Mouse (Mus musculus): Measurements from ENCODE around the gene Exoc7. TPM values are rescaled to one million over a fixed set of nuclear protein-coding genes. Genes with fewer than 3 reads are reported as not detected.

The Exoc7 gene
- polyA plus RNA-seq, 1 experiment = 19.8 TPM

DNA sequence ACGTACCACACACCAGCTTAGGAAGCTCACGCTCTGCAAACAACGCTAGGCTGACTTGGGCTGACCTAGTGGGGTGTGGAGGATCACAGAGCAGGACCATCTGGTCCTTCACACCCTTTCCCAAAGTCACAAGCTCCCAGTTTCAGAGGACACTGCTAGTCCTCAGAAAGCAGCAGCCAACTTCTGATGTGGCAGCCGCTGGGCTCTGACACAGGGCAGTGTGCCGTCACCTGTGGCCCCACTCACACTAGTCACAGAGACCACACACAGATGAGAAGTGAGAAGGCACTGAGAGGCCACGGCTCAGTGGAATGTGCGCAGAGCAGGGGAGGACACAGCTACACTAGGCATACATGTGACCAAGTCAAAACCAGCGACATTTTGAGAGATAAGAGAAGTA is 56.1 kb downstream of the Exoc7 start:
- DNase-seq (ENCODE audit: low read depth, low spot score) = no peak
- 93% methylated on average over 8 of the region's 8 CpGs for WGBS

- WGBS = 41% methylated on average over 14 of the region's 14 CpGs
- DNase-seq (ENCODE audit: low read depth, low spot score) = peak; percentile 44
These were observed 59.4 kb downstream of the Exoc7 start for GRCm38 (mm10) chr11:116247502-116248222.

DNA sequence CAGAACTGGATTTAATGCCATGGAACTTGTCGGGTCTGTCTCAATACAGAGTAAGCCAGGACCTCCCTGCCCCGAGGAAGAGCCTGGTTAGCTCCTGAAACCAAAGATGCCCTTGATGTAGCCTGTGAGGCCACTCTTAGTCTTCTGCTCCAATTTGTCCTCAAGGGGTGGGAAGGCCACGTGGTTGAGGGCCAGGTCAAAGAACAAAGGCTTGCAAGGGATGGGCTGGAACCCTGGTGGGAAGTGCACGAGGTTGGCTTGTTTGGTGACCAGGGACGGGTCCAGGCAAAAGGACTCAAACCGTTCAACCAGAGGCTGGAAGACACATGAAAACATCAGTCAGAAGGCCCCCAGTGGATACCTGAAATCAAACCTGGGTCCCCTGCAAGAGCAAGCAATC is 61.4 kb downstream of the Exoc7 start:
- DNase-seq (ENCODE audit: low read depth, low spot score) = no peak
- 76% methylated on average over 6 of the region's 6 CpGs for WGBS

- 85% methylated on average over 8 of the region's 8 CpGs for WGBS
- no peak for DNase-seq (ENCODE audit: low read depth, low spot score)
These were observed 62.5 kb downstream of the Exoc7 start for GRCm38 (mm10) chr11:116244580-116244979.

DNA sequence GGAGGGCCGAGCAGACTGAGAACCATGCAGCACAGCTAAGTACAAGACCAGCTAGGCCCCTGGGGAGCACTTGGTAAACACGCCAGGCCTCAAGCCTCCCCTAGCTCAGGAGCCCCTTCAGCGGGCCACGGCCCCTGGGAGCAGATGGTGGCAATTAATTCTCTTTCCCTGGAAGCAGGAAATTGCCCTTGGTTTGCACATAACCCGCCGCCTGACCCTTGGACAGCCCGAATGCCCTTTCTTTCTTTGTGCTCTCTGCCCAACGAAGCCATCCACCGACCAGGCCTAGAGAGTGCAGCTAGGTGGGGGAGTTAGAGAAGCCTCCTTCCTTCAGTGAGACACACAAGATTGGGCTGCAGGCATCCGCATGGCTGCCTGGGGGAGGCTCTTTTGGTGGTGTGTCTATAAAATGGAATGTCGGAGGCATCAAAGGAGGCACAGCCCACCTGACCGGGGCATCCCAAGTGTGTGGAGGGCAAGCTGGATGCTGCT is 65.2 kb downstream of the Exoc7 start:
- WGBS = 40% methylated on average over 12 of the region's 12 CpGs
- DNase-seq (ENCODE audit: low read depth, low spot score) = no peak

GRCm38 (mm10) chr11:116239797-116240196 is 67.2 kb downstream of the Exoc7 start:
- no peak for DNase-seq (ENCODE audit: low read depth, low spot score)
- WGBS = 75% methylated on average over 7 of the region's 7 CpGs

Other genes starting within 250 kb of the Exoc7 start
- 8.0 and 8.6 TPM in 2 replicates for gene Unc13d, start 229.3 kb downstream of the Exoc7 start, polyA plus RNA-seq (2012; rRNA removed)
- 166 and 197 TPM in 2 replicates for gene Wbp2, start 220.2 kb downstream of the Exoc7 start, polyA plus RNA-seq (2012; rRNA removed)
- 19.1 and 23.7 TPM in 2 replicates for gene Trim47, start 180.0 kb downstream of the Exoc7 start, polyA plus RNA-seq (2012; rRNA removed)
- 11.1 and 16.3 TPM in 2 replicates for gene Trim65, start 176.1 kb downstream of the Exoc7 start, polyA plus RNA-seq (2012; rRNA removed)
- gene Mrpl38, start 168.4 kb downstream of the Exoc7 start, polyA plus RNA-seq (2012; rRNA removed) = 55.2 and 61.2 TPM in 2 replicates
- 7.6 and 10.4 TPM in 2 replicates for gene Fbf1, start 139.1 kb downstream of the Exoc7 start, polyA plus RNA-seq (2012; rRNA removed)
- 52.3 and 55.4 TPM in 2 replicates for gene Ten1, start 108.4 kb downstream of the Exoc7 start, polyA plus RNA-seq (2012; rRNA removed)
- gene Acox1, start 108.2 kb downstream of the Exoc7 start, polyA plus RNA-seq (2012; rRNA removed) = 86.6 and 168 TPM in 2 replicates
- 6.9 and 8.5 TPM in 2 replicates for gene Evpl, start 69.2 kb downstream of the Exoc7 start, polyA plus RNA-seq (2012; rRNA removed)
- 64.2 and 66.9 TPM in 2 replicates for gene Srp68, start 33.0 kb downstream of the Exoc7 start, polyA plus RNA-seq (2012; rRNA removed)
- gene Galr2, start 26.3 kb downstream of the Exoc7 start, polyA plus RNA-seq (2012; rRNA removed) = 13.1 and 15.3 TPM in 2 replicates
- gene Foxj1, start 28.2 kb upstream of the Exoc7 start, polyA plus RNA-seq (2012; rRNA removed) = 0.07 and 0.21 TPM in 2 replicates
- gene Rnf157, start 105.8 kb upstream of the Exoc7 start, polyA plus RNA-seq (2012; rRNA removed) = 4.4 and 4.9 TPM in 2 replicates
- gene Ubald2, start 126.9 kb upstream of the Exoc7 start, polyA plus RNA-seq (2012; rRNA removed) = 217 and 229 TPM in 2 replicates
- gene Qrich2, start 159.0 kb upstream of the Exoc7 start, polyA plus RNA-seq (2012; rRNA removed) = 0.11 TPM in 2 replicates
- 235 and 348 TPM in 2 replicates for gene Prpsap1, start 187.0 kb upstream of the Exoc7 start, polyA plus RNA-seq (2012; rRNA removed)
- gene Sphk1, start 223.7 kb upstream of the Exoc7 start, polyA plus RNA-seq (2012; rRNA removed) = 5.2 and 21.8 TPM in 2 replicates

Data from large intestine, adult 2 months (tissue).